Mouse (Mus musculus): ENCODE measurements at regions not wholly inside any gene's neighbourhood (a gene's known extent, or its start where the extent isn't known, plus 50 kb on each side); places are given as distances from the start of the nearest gene placed in this dataset.

- DNase-seq = no peak
Observed at GRCm38 (mm10) chr5:100244811-100245210, 85.2 kb upstream of the Tmem150c start.

- peak; percentile 74 for DNase-seq
Observed at GRCm38 (mm10) chr5:100240876-100241275, 81.3 kb upstream of the Tmem150c start.

GRCm38 (mm10) chr5:100239632-100240031 is 80.0 kb upstream of the Tmem150c start:
- no peak for DNase-seq

GRCm38 (mm10) chr5:100238287-100239036 is 78.9 kb upstream of the Tmem150c start:
- no peak for DNase-seq

GRCm38 (mm10) chr5:100237674-100238278 is 78.2 kb upstream of the Tmem150c start:
- DNase-seq = no peak

- DNase-seq = no peak
Observed at GRCm38 (mm10) chr5:100236277-100236676, 76.7 kb upstream of the Tmem150c start.

- DNase-seq = no peak
Observed at GRCm38 (mm10) chr5:100232076-100232475, 72.5 kb upstream of the Tmem150c start.

GRCm38 (mm10) chr5:100231574-100231973 is 72.0 kb upstream of the Tmem150c start:
- no peak for DNase-seq

GRCm38 (mm10) chr5:100230038-100230437 is 70.4 kb upstream of the Tmem150c start:
- DNase-seq = no peak

GRCm38 (mm10) chr5:100227888-100228287 is 68.3 kb upstream of the Tmem150c start:
- DNase-seq = no peak

GRCm38 (mm10) chr5:100226571-100227235 is 67.1 kb upstream of the Tmem150c start:
- DNase-seq = no peak

GRCm38 (mm10) chr5:100225491-100225890 is 65.9 kb upstream of the Tmem150c start:
- no peak for DNase-seq

- DNase-seq = no peak
Observed at GRCm38 (mm10) chr5:100224773-100225363, 65.3 kb upstream of the Tmem150c start.

- DNase-seq = no peak
Observed at GRCm38 (mm10) chr5:100221005-100221583, 61.5 kb upstream of the Tmem150c start.

GRCm38 (mm10) chr5:100220320-100220719 is 60.7 kb upstream of the Tmem150c start:
- DNase-seq = no peak

GRCm38 (mm10) chr5:100218256-100218851 is 58.7 kb upstream of the Tmem150c start:
- DNase-seq = no peak

- no peak for DNase-seq
Observed at GRCm38 (mm10) chr5:100217178-100218035, 57.8 kb upstream of the Tmem150c start.

- no peak for DNase-seq
Observed at GRCm38 (mm10) chr5:100213901-100214300, 54.3 kb upstream of the Tmem150c start.

- DNase-seq = no peak
Observed at GRCm38 (mm10) chr5:100210708-100211107, 51.1 kb upstream of the Tmem150c start.
